Mouse (Mus musculus): ENCODE measurements around the gene Olig3.

DNA sequence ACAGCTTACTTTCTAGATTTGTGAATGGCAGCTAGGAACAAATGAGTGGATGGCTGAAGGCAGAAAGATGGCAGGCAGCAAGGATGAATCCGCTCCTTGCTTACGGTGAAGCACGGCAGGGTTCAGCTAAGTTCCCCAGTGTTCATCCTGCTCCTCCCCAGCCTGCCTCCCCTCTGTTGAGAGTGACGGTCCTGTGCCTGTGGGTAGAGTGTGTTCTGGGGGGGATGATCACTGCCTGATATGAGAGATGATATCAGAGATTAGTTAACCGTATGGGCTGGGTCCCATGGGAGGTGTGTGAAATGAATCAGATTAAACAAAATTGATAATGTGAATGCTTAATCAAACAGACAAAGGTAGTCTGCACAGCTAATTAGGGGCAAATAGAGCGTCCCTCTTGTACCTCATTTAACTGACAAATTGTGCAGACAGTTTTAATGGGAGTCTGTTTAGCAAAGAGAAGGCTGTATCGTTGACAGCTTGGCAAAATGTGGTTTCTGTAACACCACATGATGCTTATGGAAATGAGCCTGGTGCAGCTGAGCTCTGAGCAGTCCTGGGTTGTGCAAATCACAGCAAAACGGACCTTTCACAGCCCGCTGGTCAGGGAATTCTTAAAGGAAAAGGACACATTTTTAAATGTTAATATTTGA is 40.3 kb downstream of the Olig3 start:
- TF ChIP-seq ZC3H11A (IDR thresholded peaks at IDR 0.05; ENCODE audit: low read depth, low read length) (no peak), EP300 (IDR thresholded peaks at IDR 0.05; ENCODE audit: low read length) (peak; percentile 38; the same call in 1 of the 2 replicates), GABPA (IDR thresholded peaks at IDR 0.05; ENCODE audit: insufficient replicate concordance, low read depth, low read length) (no peak), NRF1 (IDR thresholded peaks at IDR 0.05; ENCODE audit: low read depth, low read length) (no peak), CTCF (conservative IDR thresholded peaks at IDR 0.05 in 1 of 2, IDR thresholded peaks at IDR 0.05 in 1 of 2; ENCODE audit: low read depth in 2 of 2, low read length in 2 of 2) (no peak), RAD21 (IDR thresholded peaks at IDR 0.05; ENCODE audit: low read depth, low read length) (no peak), BHLHE40 (IDR thresholded peaks at IDR 0.05; ENCODE audit: low read depth, low read length) (no peak), USF2 (conservative IDR thresholded peaks at IDR 0.05; ENCODE audit: low read depth, low read length) (no peak)
